Mouse (Mus musculus) limb, embryonic 15.5 days (tissue): Measurements from ENCODE around the gene Srpk1. TPM values are rescaled to one million over a fixed set of nuclear protein-coding genes. Genes with fewer than 3 reads are reported as not detected.
A peak's percentile ranks its signal among the peaks of the same experiment; 100 is the strongest.

Source experiments
- ATAC-seq: fragments of 200-750 bp; cut with Nextera tagmentation; 2 replicates; pipeline ENCODE4 v1.8.0; 2017; ENCODE audit warnings: low read depth, moderate TSS enrichment; ENCODE audit not compliant: insufficient number of reproducible peaks, low FRiP score, low TSS enrichment
- H3K27ac ChIP-seq: fragments of 300-500 bp; sonication (generic); 2 replicates; pipeline ENCODE4 v1.5.1; 2015; ENCODE audit warnings: moderate library complexity, mild to moderate bottlenecking, inconsistent platforms
- H3K27me3 ChIP-seq: fragments of 300-500 bp; sonication (generic); 2 replicates; pipeline ENCODE4 v1.6.1; 2015; ENCODE audit warnings: inconsistent platforms
- H3K36me3 ChIP-seq: fragments of 300-500 bp; sonication (generic); 2 replicates; pipeline ENCODE4 v1.6.1; 2015; ENCODE audit warnings: inconsistent platforms
- H3K4me1 ChIP-seq: fragments of 300-500 bp; sonication (generic); 2 replicates; pipeline ENCODE4 v1.6.1; 2015; ENCODE audit warnings: inconsistent platforms
- H3K4me2 ChIP-seq: fragments of 300-500 bp; sonication (generic); 2 replicates; pipeline ENCODE4 v1.6.1; 2015; ENCODE audit warnings: mild to moderate bottlenecking, inconsistent platforms
- H3K4me3 ChIP-seq: fragments of 300-500 bp; sonication (generic); 2 replicates; pipeline ENCODE4 v1.5.1; 2015; ENCODE audit warnings: mild to moderate bottlenecking, inconsistent platforms
- H3K9ac ChIP-seq: fragments of 300-500 bp; sonication (generic); 2 replicates; pipeline ENCODE4 v1.6.1; 2015; ENCODE audit warnings: inconsistent platforms
- H3K9me3 ChIP-seq: fragments of 300-500 bp; sonication (generic); 2 replicates; pipeline ENCODE4 v1.6.1; 2016; ENCODE audit warnings: inconsistent platforms
- WGBS: fragments of 180-500 bp; shearing (Covaris S2); methylation state at CpG from one replicate; pipeline ENCODE4 v1.1.7; 2015; 5-methylcytosine and 5-hydroxymethylcytosine counted together
- polyA plus RNA-seq: library from polyadenylated mRNA; unstranded; fragments of >200 nt; fragmentation: Nextera tagmentation; extraction: Ambion mirVana; gene quantifications from 2 replicates; pipeline ENCODE4 v1.2.1, GENCODE M21; 2015

The Srpk1 gene
- polyA plus RNA-seq: 120 and 121 TPM in 2 replicates

DNA sequence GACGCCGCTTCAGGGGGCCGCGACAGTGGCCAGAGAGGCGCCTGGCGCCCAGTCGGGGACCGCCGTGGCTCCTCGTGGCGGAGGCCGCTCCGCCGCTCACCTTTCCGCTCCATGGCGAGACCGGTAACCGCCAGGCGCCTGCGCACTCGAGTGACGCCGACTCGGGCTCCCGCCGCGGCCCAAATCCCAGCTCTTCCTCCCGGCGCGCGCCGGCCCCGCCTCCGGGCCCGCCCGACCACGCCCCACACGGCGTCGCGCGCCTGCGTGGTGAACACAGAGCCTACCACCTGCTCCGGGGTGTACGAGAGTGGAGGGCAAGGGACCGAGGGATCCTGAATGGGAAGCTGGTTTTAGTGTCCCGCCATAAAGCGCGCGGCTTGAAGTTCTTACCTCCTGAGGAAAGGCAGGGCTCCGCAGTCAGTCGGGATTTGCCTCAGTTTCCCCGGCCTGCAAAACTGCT is at the start of gene Srpk1:
TSS of gene Srpk1 (minus strand) at position 410 of the 460 bp plus-strand sequence.
- Histone ChIP-seq H3K4me3 (peak within 1 kb of the TSS; percentile 98), H3K27me3 (no peaks in the 10 kb centered on the region), H3K36me3 (peaks cover 22% of the 10 kb centered on the region), H3K27ac (peak within 1 kb of the TSS; percentile 88), H3K9me3 (no peaks in the 10 kb centered on the region), H3K4me2 (peak within 1 kb of the TSS; percentile 84), H3K4me1 (peaks cover 20% of the 10 kb centered on the region), H3K9ac (peak within 1 kb of the TSS; percentile 96)
- peak; percentile 87 for ATAC-seq
- WGBS: under 1% methylated on average over 47 of the region's 53 CpGs

GRCm38 (mm10) chr17:28659564-28659963 is 37.1 kb upstream of the Srpk1 start:
- no peak overlapping the region for H3K4me3 ChIP-seq
- ATAC-seq: no peak
- 66% methylated on average over 6 of the region's 6 CpGs for WGBS

GRCm38 (mm10) chr17:28657936-28658335 is 35.4 kb upstream of the Srpk1 start:
- H3K4me2 ChIP-seq: no peak overlapping the region
- H3K4me1 ChIP-seq: 0 out of 2 replicates have a peak, but pooled peaks cover 2% of the 10 kb centered on the region
- WGBS: 23% methylated on average over 4 of the region's 4 CpGs
- H3K36me3 ChIP-seq: no peaks in the 10 kb centered on the region
- H3K27ac ChIP-seq: no peak overlapping the region
- H3K9ac ChIP-seq: no peak overlapping the region
- no peaks in the 10 kb centered on the region for H3K27me3 ChIP-seq
- H3K9me3 ChIP-seq: no peaks in the 10 kb centered on the region
- no peak for ATAC-seq
- H3K4me3 ChIP-seq: no peak overlapping the region

More at GRCm38 (mm10) chr17:28659564-28659963, 37.1 kb upstream of the Srpk1 start:
- Histone ChIP-seq H3K27ac (no peak overlapping the region), H3K9ac (no peak overlapping the region), H3K27me3 (no peaks in the 10 kb centered on the region), H3K36me3 (no peaks in the 10 kb centered on the region), H3K4me1 (0 out of 2 replicates have a peak, but pooled peaks cover 2% of the 10 kb centered on the region), H3K4me2 (no peak overlapping the region), H3K9me3 (no peaks in the 10 kb centered on the region)

GRCm38 (mm10) chr17:28650268-28650667 is 27.8 kb upstream of the Srpk1 start:
- no peaks in the 10 kb centered on the region for H3K9me3 ChIP-seq
- no peak overlapping the region for H3K9ac ChIP-seq
- no peak for ATAC-seq
- no peak overlapping the region for H3K4me2 ChIP-seq
- 79% methylated on average over 3 of the region's 3 CpGs for WGBS
- H3K27ac ChIP-seq: no peak overlapping the region
- H3K27me3 ChIP-seq: no peaks in the 10 kb centered on the region
- no peaks in the 10 kb centered on the region for H3K4me1 ChIP-seq
- H3K4me3 ChIP-seq: no peak overlapping the region
- no peaks in the 10 kb centered on the region for H3K36me3 ChIP-seq

DNA sequence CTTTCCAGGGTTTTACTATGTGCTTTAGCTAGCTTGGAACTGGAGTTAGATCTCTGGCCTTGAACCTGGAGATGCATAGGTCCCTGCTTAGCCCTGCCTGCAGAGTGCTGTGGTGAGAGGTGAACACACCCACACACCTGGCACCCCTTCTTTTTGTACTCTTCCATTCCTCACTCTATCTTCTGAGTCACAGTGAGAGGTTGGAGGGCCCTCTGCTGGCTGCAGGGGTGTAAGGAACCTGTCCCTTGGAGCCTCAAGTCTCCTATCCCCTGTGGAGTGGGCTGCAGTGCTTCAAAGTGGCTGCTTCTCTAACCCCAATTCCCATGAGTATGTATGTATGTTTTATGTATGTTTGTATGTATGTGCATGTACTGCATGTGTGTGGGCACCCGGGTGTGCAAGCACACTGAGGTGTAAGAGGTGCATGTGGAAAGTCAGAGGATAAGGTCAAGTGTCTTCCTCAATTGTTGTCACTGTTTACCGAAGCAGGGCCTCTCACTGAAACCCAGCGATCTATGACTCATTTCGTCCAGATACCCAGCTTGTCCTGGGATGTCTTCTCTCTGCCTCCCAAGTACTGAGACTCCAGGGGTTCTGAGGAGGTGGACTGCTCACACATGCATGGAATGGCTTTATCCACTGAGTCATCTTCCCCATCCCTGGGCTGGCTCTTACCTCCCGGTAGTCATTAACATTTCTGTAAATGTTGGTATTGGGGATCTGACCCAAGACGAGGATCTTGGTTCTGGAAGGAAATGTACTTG is 26.3 kb upstream of the Srpk1 start:
- Histone ChIP-seq H3K4me3 (no peak overlapping the region), H3K9ac (no peak overlapping the region), H3K27me3 (no peaks in the 10 kb centered on the region), H3K9me3 (no peaks in the 10 kb centered on the region), H3K4me2 (no peak overlapping the region), H3K36me3 (no peaks in the 10 kb centered on the region), H3K27ac (no peak overlapping the region), H3K4me1 (no peaks in the 10 kb centered on the region)
- 53% methylated on average over 6 of the region's 6 CpGs for WGBS
- ATAC-seq: no peak

- H3K4me2 ChIP-seq: no peak overlapping the region
- H3K4me1 ChIP-seq: peaks cover 8% of the 10 kb centered on the region; the same call in 1 of the 2 replicates
- ATAC-seq: no peak
- no peaks in the 10 kb centered on the region for H3K27me3 ChIP-seq
- 58% methylated on average over 3 of the region's 3 CpGs for WGBS
- no peaks in the 10 kb centered on the region for H3K9me3 ChIP-seq
- H3K36me3 ChIP-seq: no peaks in the 10 kb centered on the region
- no peak overlapping the region for H3K27ac ChIP-seq
- no peak overlapping the region for H3K4me3 ChIP-seq
- H3K9ac ChIP-seq: no peak overlapping the region
These were observed 23.7 kb upstream of the Srpk1 start for GRCm38 (mm10) chr17:28646221-28646620.

- ATAC-seq: no peak
- Histone ChIP-seq H3K4me1 (peaks cover 8% of the 10 kb centered on the region; the same call in 1 of the 2 replicates), H3K4me2 (no peak overlapping the region), H3K9me3 (no peaks in the 10 kb centered on the region), H3K36me3 (no peaks in the 10 kb centered on the region), H3K9ac (no peak overlapping the region), H3K4me3 (no peak overlapping the region), H3K27me3 (no peaks in the 10 kb centered on the region), H3K27ac (0 out of 2 replicates have a peak overlapping the region, but pooled peaks have one; percentile 8)
- 41% methylated on average over 4 of the region's 4 CpGs for WGBS
These were observed 21.6 kb upstream of the Srpk1 start for GRCm38 (mm10) chr17:28644112-28644511.

DNA sequence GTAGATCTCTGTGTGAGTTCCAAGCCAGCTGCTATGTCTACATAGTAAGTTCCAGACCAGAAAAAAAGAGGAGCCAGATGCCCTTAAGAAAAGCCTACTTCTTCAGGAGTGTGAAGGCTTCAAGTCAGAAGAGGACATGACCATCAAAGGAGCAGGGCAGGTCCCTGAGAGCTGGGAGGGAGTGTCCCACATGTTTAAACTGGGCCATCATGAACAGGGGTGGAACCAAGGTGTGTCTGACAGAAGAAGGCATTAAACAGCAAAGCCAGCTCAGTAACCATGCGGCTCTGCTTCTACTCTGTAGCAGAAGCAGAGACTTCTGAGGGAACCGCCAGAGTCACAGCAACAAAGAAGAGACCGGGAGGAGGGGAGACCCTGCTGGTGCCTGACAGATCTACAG is 21.2 kb upstream of the Srpk1 start:
- Histone ChIP-seq H3K4me3 (no peak overlapping the region), H3K36me3 (no peaks in the 10 kb centered on the region), H3K4me1 (peaks cover 8% of the 10 kb centered on the region; the same call in 1 of the 2 replicates), H3K4me2 (no peak overlapping the region), H3K9me3 (no peaks in the 10 kb centered on the region), H3K27me3 (no peaks in the 10 kb centered on the region), H3K27ac (peak overlapping the region; percentile 44; the same call in 1 of the 2 replicates), H3K9ac (no peak overlapping the region)
- ATAC-seq: no peak
- WGBS: 26% methylated on average over 3 of the region's 3 CpGs

DNA sequence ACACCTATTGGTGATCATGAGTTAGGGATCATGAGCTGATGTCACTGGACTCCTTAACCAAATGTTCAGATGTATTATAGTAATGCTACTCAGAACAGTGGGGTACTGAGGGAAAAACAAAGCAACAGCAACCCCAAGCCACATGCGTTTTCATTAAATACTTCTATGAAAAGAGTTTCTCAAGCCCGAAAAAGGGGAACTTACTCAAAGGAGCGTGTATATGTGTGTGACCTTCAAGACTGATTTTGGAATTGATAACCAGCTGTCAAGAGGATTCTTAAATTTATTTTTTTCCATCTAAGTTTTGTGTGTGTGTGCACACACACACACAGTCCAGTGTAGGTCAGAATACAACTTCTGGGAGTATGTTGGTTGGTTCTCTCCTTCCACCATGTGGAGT is 17.6 kb upstream of the Srpk1 start:
- no peak for ATAC-seq
- Histone ChIP-seq H3K9me3 (no peaks in the 10 kb centered on the region), H3K9ac (no peak overlapping the region), H3K27me3 (no peaks in the 10 kb centered on the region), H3K36me3 (no peaks in the 10 kb centered on the region), H3K4me1 (peaks cover 8% of the 10 kb centered on the region; the same call in 1 of the 2 replicates), H3K27ac (no peak overlapping the region), H3K4me2 (no peak overlapping the region), H3K4me3 (no peak overlapping the region)
- 83% methylated on average over 3 of the region's 3 CpGs for WGBS

GRCm38 (mm10) chr17:28637711-28638690 is 15.5 kb upstream of the Srpk1 start:
- Histone ChIP-seq H3K9me3 (no peaks in the 10 kb centered on the region), H3K27me3 (no peaks in the 10 kb centered on the region), H3K9ac (no peak overlapping the region), H3K4me3 (no peak overlapping the region), H3K27ac (peak overlapping the region; percentile 50), H3K4me2 (no peak overlapping the region), H3K36me3 (no peaks in the 10 kb centered on the region), H3K4me1 (peaks cover 8% of the 10 kb centered on the region; the same call in 1 of the 2 replicates)
- ATAC-seq: no peak
- WGBS: 73% methylated on average over 7 of the region's 7 CpGs

GRCm38 (mm10) chr17:28635842-28636241 is 13.3 kb upstream of the Srpk1 start:
- Histone ChIP-seq H3K4me3 (no peak overlapping the region), H3K4me2 (no peak overlapping the region), H3K27me3 (no peaks in the 10 kb centered on the region), H3K9ac (no peak overlapping the region), H3K4me1 (no peaks in the 10 kb centered on the region), H3K36me3 (no peaks in the 10 kb centered on the region), H3K9me3 (no peaks in the 10 kb centered on the region), H3K27ac (no peak overlapping the region)
- 78% methylated on average over 5 of the region's 5 CpGs for WGBS
- ATAC-seq: no peak
